Mouse (Mus musculus): ENCODE data around the gene Baz2b.

Baz2b gene

GRCm38 (mm10) chr2:59966454-59966853 lies 243.2 kb downstream of the Baz2b start:
- DNase-seq (ENCODE audit: extremely low spot score, low read depth, low spot score), result no peak

DNA sequence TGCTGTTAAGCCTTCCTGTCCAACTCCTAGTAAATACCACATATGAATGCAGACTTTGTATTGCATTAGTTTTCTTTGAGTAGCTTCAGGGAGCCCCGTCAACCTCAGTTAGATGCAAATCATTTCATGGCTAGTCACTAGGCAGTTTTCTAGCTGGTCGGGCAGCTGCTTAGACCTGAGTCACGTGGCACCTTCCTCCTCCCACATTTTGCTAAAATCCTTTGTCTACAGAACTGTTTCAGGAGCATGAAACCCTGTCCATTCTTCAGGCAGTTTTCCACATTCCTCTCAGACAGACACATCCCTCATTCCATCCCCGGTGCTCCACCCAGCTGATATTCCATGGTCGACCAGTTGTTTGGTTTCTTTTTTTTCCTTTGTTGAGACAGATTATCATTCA lies 246.6 kb downstream of the Baz2b start:
- DNase-seq (ENCODE audit: extremely low spot score, low read depth, low spot score), result no peak

DNA sequence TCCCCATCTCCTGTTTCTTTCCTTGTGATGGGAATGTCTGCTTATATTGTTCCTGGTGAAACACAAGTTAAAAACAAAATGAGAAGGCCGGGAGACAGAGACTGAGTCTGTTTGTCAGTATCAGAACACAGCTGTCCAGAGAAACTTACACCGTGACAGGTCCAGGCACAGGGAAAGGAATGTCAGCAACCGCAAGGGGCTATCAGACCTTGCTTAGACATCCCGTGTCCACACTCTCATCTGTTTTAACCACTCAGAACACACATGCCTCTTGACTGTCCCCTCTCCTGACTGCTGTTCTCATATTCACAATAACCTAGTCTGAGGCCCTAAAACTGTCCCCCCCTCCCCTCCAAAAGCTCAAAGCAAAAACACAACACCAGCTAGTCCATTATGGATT lies 247.1 kb downstream of the Baz2b start:
- DNase-seq (ENCODE audit: extremely low spot score, low read depth, low spot score), result no peak

DNA sequence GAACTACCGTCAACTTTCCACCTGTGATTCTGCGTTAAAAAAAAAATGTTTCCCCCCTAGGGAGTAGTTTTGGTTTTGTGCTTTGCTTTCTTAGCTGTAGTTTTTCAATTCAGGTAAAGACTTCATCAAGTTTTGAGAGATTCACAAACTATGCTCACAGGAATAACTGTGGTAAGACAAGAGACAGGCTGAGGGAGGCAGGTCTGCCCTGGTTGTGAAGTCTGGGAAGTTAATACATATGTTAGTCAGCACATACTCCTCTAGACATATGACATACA lies 249.2 kb downstream of the Baz2b start:
- no peak for DNase-seq (ENCODE audit: extremely low spot score, low read depth, low spot score)

DNA sequence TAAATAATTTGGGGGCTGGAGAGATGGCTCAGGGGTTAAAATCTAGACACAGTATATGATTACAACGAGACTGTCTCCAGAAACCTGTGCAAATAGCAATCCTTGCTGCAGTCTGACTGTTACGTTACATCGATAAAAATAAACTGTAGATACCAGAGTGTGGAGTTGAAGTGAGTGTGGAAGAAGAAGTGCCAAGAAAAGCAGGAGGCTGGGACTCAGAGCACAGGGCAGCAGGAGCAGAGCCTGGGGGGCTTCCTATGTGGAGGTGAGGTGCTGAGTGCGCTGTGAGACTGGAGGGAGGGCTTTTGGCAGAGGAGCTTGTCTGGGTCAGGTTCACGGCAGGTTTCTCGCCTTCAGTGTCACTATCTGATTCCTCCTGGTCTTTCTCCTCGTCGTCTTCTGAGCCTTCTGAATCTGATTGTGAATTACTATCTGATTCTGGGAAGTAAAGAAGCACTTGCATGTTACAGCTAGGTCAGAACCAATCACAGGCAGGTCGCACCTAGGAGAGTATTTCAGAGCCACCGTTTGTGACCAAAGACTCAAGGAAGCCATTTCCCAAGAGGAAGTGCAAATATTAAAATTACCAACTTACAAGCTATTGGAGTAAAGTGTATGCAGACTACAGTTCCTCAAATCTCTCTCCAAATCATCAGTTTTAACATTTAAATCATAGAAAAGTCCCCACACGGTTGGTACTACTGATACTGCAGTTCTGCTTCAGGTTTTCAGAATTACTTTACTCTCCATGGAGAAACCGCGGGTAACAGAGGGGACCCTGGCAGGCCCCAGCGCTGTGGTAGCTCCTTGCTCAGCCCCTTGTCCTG lies 249.8 kb downstream of the Baz2b start:
- no peak for DNase-seq (ENCODE audit: extremely low spot score, low read depth, low spot score)

DNA sequence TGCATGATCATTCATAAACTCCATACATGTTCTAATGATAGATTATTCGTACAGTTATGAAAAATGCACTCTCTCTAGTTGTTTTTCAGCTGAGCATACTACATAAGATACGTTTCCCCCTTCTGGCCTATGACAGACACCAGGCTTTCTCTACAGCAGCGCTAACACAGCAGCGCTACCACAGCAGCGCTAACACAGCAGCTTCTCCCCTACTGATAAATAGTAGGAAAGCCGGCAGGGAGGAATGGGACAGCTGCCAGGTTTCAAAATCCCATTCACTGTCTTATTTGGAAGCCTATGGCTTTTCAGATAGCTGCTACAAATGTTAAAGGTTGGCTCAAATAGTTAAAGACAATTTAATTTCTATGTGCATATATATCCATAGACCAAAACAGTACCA lies 251.1 kb downstream of the Baz2b start:
- DNase-seq (ENCODE audit: extremely low spot score, low read depth, low spot score), result no peak

DNA sequence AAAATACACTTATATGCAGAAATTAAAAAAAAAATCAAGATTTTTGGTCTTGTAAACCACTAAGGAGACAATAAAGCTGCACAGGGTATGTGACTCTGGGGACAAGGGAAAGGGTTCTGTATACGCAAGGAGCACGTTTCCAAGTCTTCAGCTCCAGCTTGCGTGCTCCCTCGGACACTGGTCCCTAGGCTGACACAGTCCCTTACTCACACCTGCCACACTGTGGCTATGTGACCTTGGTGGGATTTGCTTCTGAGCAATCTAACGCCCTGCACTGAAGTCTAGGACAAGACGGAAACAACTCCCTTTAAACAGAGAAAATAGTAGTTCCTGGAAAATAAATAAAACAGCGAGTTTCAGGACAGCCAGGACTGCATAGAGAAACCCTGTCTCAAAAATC lies 253.7 kb downstream of the Baz2b start:
- no peak for DNase-seq (ENCODE audit: extremely low spot score, low read depth, low spot score)

GRCm38 (mm10) chr2:59954791-59955190 lies 254.8 kb downstream of the Baz2b start:
- no peak for DNase-seq (ENCODE audit: extremely low spot score, low read depth, low spot score)

- DNase-seq (ENCODE audit: extremely low spot score, low read depth, low spot score), result no peak
Observed at GRCm38 (mm10) chr2:59952286-59953014, 257.2 kb downstream of the Baz2b start.

DNA sequence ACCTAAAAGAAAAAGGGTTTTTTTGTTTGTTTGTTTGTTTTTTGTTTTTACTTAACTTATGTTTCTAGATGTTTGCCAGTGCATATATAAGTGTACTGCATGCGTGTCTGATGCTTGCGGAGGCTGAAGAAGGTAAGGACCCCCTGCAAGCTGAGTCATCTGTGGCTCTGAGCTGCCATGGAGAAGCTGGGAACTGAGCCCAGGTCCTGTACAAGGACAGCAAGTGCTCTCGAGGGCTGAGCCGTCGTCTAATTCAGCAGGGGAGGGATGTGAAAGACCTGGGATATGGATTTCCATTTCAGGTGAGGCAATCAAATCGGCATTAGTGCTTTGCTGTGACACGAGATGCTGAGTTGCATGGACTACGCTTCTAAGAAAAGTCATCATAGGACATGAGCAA lies 257.9 kb downstream of the Baz2b start:
- DNase-seq (ENCODE audit: extremely low spot score, low read depth, low spot score), result no peak

GRCm38 (mm10) chr2:59951127-59951526 lies 258.5 kb downstream of the Baz2b start:
- no peak for DNase-seq (ENCODE audit: extremely low spot score, low read depth, low spot score)

DNA sequence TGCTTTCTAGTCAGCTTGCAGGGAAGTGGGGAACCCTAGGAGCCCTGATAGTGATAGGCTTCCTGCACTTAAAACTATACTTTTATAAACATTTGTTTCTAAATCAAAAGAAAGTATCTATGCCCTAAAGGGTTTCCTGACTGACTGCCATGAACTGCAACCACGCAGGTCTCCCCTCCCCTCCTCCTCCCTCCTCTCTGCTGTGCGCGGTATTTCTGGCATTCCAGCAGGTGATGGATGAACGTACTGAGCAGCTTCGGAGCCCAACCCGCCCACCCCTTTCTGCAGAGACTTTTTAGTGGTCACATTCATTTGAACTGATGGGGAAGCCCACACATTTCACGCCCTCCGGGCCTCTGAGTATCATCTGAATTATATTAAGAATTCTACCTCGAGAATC lies 273.3 kb downstream of the Baz2b start:
- no peak for DNase-seq (ENCODE audit: extremely low spot score, low read depth, low spot score)

GRCm38 (mm10) chr2:59933129-59933528 lies 276.5 kb downstream of the Baz2b start:
- DNase-seq (ENCODE audit: extremely low spot score, low read depth, low spot score), result no peak

GRCm38 (mm10) chr2:59932244-59932643 lies 277.4 kb downstream of the Baz2b start:
- no peak for DNase-seq (ENCODE audit: extremely low spot score, low read depth, low spot score)

GRCm38 (mm10) chr2:59913610-59914009 lies 296.0 kb downstream of the Baz2b start:
- DNase-seq (ENCODE audit: extremely low spot score, low read depth, low spot score), result no peak

GRCm38 (mm10) chr2:59908048-59908447 lies 301.6 kb downstream of the Baz2b start:
- no peak for DNase-seq (ENCODE audit: extremely low spot score, low read depth, low spot score)

DNA sequence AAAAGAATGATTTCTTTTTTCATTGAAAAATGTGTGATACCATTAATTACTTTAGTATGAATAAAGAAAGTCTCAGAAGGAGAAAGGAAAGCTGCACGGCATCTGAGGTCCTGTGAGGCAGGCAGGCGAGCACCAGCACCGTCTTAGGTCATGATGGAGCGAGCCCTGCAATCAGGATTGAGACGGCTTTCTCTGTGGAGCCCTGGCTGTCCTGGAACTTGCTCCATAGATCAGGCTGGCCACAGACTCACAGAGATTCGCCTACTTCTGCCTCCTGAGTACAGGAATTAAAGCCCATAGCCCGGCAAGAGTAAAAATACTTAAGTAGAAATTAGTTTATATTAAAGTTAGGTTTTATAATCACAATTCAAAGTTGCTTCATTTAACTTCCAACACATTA lies 305.6 kb downstream of the Baz2b start:
- no peak for DNase-seq (ENCODE audit: extremely low spot score, low read depth, low spot score)

- DNase-seq (ENCODE audit: extremely low spot score, low read depth, low spot score), result no peak
Observed at GRCm38 (mm10) chr2:59898666-59899065, 311.0 kb downstream of the Baz2b start.

DNA sequence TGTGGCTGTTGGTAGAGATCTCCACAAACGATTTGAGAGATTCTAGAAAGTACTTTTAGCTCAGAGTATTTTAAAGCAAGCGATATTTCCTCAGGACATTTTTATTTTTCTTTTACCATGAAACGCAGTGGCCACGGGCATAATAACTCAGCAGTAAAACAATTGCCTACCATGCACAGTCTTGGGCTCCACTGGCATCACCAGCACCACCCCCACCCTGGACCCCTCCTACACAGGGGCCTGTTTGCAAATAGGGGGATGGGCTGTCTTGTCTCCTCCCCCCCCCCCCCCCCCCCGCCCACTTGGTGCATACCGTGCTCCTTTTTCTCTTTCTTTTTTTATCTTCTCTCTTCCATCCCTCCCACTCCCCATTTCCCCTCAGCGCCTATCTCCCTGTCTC lies 311.5 kb downstream of the Baz2b start:
- DNase-seq (ENCODE audit: extremely low spot score, low read depth, low spot score), result no peak

DNA sequence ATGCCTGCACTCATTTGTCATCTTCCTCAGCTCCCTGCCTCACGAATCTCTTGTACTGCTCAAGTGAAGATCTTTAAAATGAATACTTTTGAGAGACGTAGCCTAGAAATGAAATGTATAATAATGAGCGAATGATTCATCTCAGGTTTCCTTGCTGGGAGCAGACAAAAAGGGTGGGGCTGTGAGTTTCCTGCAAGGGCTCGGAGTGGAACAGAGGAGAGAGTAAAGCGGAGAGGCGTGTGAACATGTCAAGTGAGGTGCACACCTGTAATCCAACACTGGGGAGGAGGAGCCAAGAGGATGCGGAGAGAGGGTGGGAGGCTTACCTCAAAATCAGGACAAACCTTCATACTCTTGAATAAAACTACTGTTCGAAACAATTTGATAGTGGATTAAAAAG lies 312.8 kb downstream of the Baz2b start:
- no peak for DNase-seq (ENCODE audit: extremely low spot score, low read depth, low spot score)

DNA sequence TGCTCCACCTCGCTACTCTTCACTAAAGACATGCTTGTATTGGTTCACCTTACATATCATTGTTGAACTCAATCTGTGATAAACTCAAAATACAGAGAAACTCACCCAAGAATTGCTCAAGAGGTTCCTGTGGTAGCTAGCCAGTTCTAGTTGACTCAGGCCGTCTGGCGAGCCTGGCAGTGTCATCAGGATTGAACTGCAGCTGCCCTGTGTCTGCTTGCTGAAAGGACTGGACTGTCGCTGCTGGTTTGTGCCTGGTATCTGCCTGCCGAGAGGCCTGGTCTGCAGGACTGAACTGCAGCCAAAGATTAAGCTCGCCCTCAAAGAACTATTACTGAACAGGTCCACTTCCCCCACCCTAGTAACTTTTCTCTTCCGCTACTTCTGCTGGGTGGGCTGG lies 313.2 kb downstream of the Baz2b start:
- no peak for DNase-seq (ENCODE audit: extremely low spot score, low read depth, low spot score)

DNA sequence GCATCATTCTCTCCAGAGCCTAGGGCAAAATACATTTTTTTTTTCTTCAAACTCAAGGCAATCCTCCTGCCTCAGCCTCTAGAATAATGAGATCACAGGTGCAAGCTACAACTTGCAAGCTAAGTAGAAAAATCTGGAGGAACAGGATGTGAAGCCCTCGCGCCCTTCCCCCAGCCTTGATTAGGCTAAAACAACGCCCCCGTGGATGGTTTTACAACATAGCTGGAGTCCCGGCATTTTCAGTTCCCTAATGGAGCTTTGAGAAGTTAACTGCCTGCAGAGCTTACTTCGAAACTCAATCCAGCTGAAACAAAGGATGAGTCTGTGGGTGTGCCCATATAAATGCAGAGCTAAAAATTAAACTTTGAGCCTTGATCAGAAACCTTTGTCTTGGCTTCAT lies 319.9 kb downstream of the Baz2b start:
- no peak for DNase-seq (ENCODE audit: extremely low spot score, low read depth, low spot score)
